Mouse (Mus musculus) adrenal gland, postnatal 10 days (tissue): Measurements from ENCODE around the gene Rorb. TPM values are rescaled to one million over a fixed set of nuclear protein-coding genes. Genes with fewer than 3 reads are reported as not detected.

Experiments
- DNase-seq: peaks from one replicate; pipeline ENCODE4 v3.0.0; 2021; ENCODE audit warnings: mixed read lengths
- total RNA-seq, 2 experiments: library from RNA; stranded (reverse); gene quantifications; 2 replicates each; pipeline ENCODE4 v1.2.3; 2021

The Rorb gene
- total RNA-seq, 2 experiments from 2014 or later = 0.54 to 0.85 TPM

DNA sequence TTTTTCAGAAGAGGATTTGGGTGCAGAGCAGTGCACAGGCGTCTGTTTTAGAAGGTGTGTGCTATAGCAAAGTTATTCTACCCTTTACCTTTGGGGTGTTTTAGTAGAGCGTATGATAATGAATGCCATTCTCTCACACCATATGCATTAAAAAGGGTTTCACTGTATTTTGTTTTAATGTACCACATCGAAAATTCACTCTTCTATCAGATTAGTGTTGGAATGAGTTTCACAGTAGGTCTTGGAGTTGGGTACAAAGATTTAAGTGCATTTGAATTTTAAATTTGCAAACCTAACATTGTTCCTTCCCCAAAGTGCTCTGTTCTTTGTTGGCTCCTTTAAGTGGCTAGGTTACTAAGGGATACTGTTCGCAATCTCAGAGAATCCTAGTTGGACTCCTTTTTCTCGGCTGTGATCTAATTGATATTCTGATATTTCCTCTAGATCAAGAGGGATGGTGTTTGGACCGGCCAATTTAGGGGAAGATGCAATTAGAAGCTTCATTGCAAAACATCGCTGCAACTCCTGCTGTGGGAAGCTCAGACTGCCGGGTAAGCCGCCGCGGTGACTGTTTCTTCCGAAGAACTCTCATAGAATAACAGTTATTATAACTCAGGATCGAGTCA is 222.4 kb downstream of the Rorb start:
- DNase-seq = no peak

DNA sequence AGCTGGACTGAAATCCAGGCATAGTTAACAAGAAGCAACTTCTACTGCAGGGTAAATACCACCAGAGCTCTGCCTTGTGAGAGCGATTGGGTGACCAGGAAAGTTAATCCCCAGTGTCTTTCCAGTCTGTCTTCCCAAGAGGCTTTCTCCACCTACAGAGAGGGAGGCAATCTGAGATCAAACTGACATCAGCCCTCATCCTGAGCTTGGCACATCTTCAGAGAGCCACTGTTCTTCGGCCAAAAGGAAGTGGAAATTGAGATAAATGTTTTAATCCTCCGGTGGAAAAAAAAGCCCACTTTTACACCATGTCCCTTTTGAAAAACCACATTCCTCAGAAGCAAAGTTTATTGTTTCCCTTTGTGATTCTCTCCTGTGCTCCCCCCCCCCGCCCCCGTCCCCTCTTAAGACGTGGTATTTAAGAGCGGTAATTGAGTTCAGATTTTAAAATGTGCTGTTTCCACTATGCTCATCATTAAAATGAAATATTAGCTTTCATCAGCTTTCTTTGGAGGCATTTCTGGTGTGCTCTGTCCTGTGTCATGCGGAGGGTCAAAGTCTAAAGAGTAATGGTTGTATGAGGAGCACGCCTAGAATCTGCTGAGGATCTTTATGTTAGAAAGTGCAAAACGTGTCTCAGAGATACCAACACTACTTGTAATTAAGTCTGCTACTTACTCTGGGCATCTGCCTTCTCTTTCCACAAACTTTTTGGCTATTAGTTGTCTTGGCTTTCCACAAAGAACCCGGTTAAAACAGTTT is 223.2 kb downstream of the Rorb start:
- no peak for DNase-seq

DNA sequence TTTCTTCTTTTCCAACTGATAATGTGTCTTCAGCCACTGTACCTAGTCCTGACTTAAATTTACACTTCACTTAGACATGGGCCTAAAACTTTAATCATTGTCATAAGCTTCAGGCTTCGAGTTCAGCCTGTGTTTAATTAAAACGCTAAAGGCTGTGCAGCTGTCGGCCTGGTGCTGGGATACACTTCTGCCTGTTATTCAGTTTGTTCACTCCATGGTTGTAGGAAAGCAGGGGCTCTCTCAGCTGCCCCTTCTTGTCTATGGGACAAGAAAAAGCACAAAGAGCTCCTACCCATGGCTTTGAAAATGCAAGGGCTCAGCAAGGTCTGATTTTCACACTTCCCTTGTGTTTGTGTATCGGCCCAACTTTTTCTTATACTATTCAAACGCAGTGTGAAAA is 229.8 kb downstream of the Rorb start:
- no peak for DNase-seq
